40 mouse cellular contexts compared by ENCODE assay signal in the genomic region with DNA sequence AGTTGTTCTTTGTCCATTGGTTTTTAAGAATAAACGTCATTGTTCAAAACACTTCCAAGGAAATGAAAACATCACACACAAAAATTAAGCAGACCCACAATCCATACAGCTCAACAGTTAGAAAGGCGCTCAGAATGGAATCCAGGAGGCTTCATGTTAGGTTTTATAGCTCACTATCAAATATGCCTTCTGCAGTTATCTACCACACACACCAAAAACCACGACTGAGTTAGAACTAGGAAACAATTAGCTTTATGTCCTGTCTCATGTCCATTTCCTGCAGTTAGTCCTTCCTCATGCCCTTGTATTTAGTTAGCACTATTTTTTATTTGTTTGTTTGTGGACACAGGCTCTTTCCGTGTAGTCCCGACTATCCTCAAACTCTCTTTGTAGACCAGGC. TPM values are rescaled to one million over a fixed set of nuclear protein-coding genes. Genes with fewer than 3 reads are reported as not detected.
"Had no signal": no experiment of that assay in that cellular context is flagged by ENCODE, and none has a peak within 500 bp of the region (broad histone marks: within the 10 kb centered on the region; RNA-seq: fewer than 3 reads in every experiment).

No protein-coding gene starts in this region.

- H3K4me2 ChIP-seq: heart, embryonic 12.5 days; hindbrain, embryonic 13.5 days; hindbrain, embryonic 15.5 days; limb, embryonic 13.5 days; limb, embryonic 15.5 days had no signal

- H3K27ac ChIP-seq: gastrocnemius, adult 2 months; heart, embryonic 10.5 days; hindbrain, embryonic 13.5 days; hindbrain, embryonic 15.5 days; hindbrain, postnatal 0 days; kidney, postnatal 0 days; limb, embryonic 13.5 days; limb, embryonic 15.5 days; liver, embryonic 14.5 days had no signal

- H3K9me3 ChIP-seq: heart, embryonic 10.5 days; hindbrain, embryonic 13.5 days; hindbrain, embryonic 15.5 days; limb, embryonic 13.5 days; limb, embryonic 15.5 days had no signal

- H3K4me1 ChIP-seq: heart, embryonic 10.5 days; heart, embryonic 12.5 days; hindbrain, embryonic 13.5 days; hindbrain, embryonic 15.5 days; limb, embryonic 13.5 days; limb, embryonic 15.5 days had no signal

- DNase-seq: gastrocnemius, adult 2 months; gastrocnemius, postnatal 10 days; gastrocnemius, postnatal 25 days; heart, adult 18-20 months; heart, postnatal 10 days; heart, postnatal 36 days; kidney, adult 11 months; kidney, adult 2 months; kidney, adult 9 months; kidney, postnatal 14 days; kidney, postnatal 36 days; layer of hippocampus, adult 9-11 months; layer of hippocampus, postnatal 36 days; left cerebral cortex, postnatal 4 days had no signal

- H3K27me3 ChIP-seq: heart, embryonic 12.5 days; hindbrain, embryonic 13.5 days; hindbrain, embryonic 15.5 days; limb, embryonic 13.5 days; limb, embryonic 15.5 days had no signal

- H3K4me3 ChIP-seq: gastrocnemius, adult 2 months; heart, embryonic 10.5 days; heart, embryonic 12.5 days; hindbrain, embryonic 13.5 days; hindbrain, embryonic 15.5 days; limb, embryonic 13.5 days; limb, embryonic 15.5 days had no signal

- H3K9ac ChIP-seq: heart, embryonic 12.5 days; hindbrain, embryonic 13.5 days; hindbrain, embryonic 15.5 days; limb, embryonic 13.5 days; limb, embryonic 15.5 days; liver, embryonic 14.5 days had no signal

- ATAC-seq: hindbrain, postnatal 0 days; intestine, embryonic 16.5 days had no signal

RNA-seq across cellular contexts. Expression of gene G6pc2, which starts 19.8 kb away (rescaled TPM):
- total RNA-seq: gastrocnemius, adult 2 months; gastrocnemius, postnatal 10 days; gastrocnemius, postnatal 25 days; gastrocnemius, postnatal 4 days; granulocyte monocyte progenitor cell, adult 5-6 weeks; heart, adult 18-20 months; heart, adult 8-10 months; heart, postnatal 10 days; heart, postnatal 36 days; hematopoietic stem cell, adult 5-6 weeks; layer of hippocampus, adult 18-20 months; layer of hippocampus, adult 8-10 months; layer of hippocampus, postnatal 14 days; layer of hippocampus, postnatal 36 days; left cerebral cortex, adult 18-20 months; left cerebral cortex, adult 8-10 months; left cerebral cortex, postnatal 10 days; left cerebral cortex, postnatal 25 days; left cerebral cortex, postnatal 4 days; liver, adult 2 months had no signal
- polyA plus RNA-seq: heart, embryonic 10.5 days; heart, embryonic 12.5 days; heart, embryonic 14.5 days; heart, embryonic 16.5 days; large intestine, adult 2 months; limb, embryonic 13.5 days; limb, embryonic 15.5 days; liver, adult 2 months; liver, embryonic 14.5 days; liver, embryonic 16.5 days had no signal

RNA-seq across cellular contexts. Expression of gene Nostrin, which starts 55.5 kb away (rescaled TPM):
- total RNA-seq: hematopoietic stem cell, adult 5-6 weeks had no signal
